Mouse (Mus musculus): ENCODE data around the gene Srbd1. TPM values are rescaled to one million over a fixed set of nuclear protein-coding genes. Genes with fewer than 3 reads are reported as not detected.
A peak's percentile ranks its signal among the peaks of the same experiment; 100 is the strongest.

Srbd1 gene
- total RNA-seq, 2 experiments from 2014 or later: 33.0 to 34.2 TPM

DNA sequence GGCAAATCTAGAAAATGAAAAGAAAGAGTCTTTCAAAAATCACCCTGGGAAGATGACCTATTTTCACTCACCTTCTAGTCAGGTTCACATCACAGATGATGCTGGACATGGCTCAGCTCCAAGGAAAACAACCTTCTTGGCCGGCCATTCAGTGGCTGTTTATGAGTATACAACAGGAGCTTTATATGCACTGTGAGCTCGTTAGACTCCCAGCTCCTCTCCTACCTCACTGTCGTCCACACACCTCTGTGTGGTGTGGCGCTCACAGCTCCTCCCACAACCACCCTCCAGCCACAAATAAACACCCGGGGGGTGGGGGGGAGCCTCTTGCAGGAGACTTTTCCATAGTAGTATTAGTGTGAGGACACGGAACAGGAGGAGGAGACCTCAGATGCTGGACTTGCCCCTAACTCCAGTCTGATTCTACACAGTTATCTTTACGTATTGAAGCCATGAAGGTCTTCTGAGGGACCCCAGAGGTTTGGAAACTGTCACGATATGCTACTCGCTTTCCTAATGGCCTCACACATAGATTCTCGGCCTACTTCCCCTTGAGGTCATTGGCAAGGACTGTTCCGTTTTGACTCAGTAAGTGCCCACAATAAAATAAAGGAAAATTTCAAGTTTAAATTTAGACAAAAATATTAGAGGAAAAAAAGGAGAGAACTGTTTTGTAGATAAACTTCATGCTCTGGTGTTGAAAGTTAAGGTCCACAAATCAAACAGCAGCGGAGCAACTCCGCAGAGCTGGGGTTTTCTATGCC, 104.6 kb downstream of the Srbd1 start:
- ATAC-seq (replicated peaks; ENCODE audit: low FRiP score, low TSS enrichment, poor library complexity, severe bottlenecking): no peak

- ATAC-seq (replicated peaks; ENCODE audit: low FRiP score, low TSS enrichment, poor library complexity, severe bottlenecking): no peak
These were observed 105.2 kb downstream of the Srbd1 start for GRCm38 (mm10) chr17:86039741-86040140.

GRCm38 (mm10) chr17:86038211-86038648, 106.7 kb downstream of the Srbd1 start:
- ATAC-seq (replicated peaks; ENCODE audit: low FRiP score, low TSS enrichment, poor library complexity, severe bottlenecking): peak; percentile 53

DNA sequence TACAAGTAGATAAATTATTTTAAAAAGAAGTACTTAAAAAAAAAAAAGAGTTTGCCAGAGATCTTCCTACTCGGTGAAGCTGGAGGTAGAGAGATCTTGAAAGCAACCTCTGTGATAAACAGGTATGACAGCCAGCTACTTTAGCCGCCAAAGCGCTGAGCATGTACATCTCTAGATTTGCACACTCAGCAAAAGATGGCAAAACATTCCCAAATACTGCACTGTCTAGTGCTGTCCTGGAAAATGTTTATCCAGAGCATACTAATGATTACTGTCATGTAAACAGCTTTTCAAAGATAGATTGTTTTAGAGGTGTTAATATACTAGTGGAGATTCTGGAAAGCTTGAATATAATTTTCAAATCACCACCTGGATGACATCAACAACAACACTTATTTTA, 109.4 kb downstream of the Srbd1 start:
- no peak for ATAC-seq (replicated peaks; ENCODE audit: low FRiP score, low TSS enrichment, poor library complexity, severe bottlenecking)

DNA sequence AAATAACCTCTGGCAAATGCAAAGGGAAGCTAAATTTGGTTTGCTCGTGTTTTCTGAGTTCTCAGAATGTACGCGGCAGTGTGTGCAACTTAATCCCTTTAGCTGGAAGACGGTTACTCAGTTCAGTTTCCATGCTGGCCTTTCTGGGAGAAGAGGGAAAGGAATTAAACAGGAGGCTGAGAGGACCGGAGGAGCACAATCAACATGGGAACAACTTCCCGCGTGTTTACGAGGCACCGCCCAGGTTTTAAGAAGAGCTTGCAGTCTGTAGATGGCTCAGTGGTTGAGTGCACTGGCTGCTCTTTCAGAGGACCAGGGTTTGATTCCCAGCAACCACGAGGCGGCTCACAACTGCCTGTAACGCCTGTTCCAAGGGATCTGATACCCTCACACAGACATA, 109.8 kb downstream of the Srbd1 start:
- ATAC-seq (replicated peaks; ENCODE audit: low FRiP score, low TSS enrichment, poor library complexity, severe bottlenecking): no peak

GRCm38 (mm10) chr17:86034641-86035040, 110.3 kb downstream of the Srbd1 start:
- ATAC-seq (replicated peaks; ENCODE audit: low FRiP score, low TSS enrichment, poor library complexity, severe bottlenecking): no peak

DNA sequence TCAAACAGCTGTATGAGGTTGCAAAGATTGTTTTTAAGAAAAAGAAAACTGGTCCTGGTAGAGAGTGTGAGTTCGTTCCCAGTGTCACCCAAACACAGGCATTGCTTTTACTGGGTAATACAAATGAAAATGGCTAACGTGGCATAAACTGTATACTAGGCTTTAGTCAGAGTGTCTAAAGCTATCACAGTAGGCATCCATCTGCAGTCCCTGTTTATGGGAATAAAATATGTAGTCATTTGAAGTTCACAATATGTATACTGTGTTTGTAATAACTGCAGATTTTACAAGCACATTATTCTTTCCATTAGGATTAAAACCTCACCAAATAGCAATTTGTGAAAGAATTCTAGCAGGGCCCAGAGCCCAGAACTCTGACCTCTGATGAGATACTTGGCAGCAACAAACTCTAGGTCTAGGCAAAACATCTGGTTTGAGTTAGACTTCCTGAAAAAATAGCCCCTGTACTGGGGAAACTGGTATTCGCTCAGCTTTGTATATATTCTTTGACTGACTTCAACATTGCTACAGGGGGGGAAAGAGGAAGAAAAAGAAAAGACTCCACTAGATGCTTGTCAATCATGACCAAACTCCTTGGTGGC, 112.8 kb downstream of the Srbd1 start:
- no peak for ATAC-seq (replicated peaks; ENCODE audit: low FRiP score, low TSS enrichment, poor library complexity, severe bottlenecking)

DNA sequence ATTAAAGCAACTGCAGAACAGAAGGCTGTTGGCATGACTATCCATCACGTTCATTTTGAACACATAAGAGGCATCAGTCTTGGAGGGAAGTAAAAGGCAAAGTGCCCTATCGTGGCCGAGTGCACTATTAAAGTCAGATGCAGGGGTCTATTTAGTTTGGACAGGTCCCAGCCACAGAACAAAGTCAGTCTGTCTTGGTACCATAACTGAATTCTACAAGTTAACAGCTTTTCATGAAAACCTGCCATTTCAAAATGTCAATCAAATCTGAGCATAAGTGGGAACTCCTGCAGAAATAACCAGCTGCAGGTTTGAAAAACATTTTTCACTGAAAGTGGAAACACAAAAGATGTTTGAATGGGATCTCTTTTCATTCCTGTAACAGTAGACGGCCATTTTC, 115.0 kb downstream of the Srbd1 start:
- ATAC-seq (replicated peaks; ENCODE audit: low FRiP score, low TSS enrichment, poor library complexity, severe bottlenecking): no peak

- ATAC-seq (replicated peaks; ENCODE audit: low FRiP score, low TSS enrichment, poor library complexity, severe bottlenecking): no peak
These were observed 115.8 kb downstream of the Srbd1 start for GRCm38 (mm10) chr17:86029175-86029574.

GRCm38 (mm10) chr17:86027577-86028199, 117.3 kb downstream of the Srbd1 start:
- peak; percentile 95 for ATAC-seq (replicated peaks; ENCODE audit: low FRiP score, low TSS enrichment, poor library complexity, severe bottlenecking)

DNA sequence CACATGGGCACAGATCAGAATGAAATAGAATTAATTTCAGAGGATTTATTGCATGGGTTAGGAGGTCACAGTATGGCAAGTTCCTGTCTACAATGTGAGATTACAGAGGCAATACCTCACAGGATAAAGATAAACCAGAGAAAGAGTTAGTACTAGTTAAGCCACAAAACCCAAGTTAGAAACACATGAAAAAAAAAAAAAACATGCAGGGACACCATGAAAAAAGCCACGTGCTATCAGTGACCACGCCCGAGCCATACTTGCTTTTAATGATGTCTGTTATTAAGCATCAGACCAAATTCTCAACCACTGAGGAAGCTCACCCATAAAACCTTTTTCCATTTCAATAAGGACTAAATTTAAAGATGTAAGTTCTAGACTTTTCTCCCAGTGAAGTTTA, 120.4 kb downstream of the Srbd1 start:
- ATAC-seq (replicated peaks; ENCODE audit: low FRiP score, low TSS enrichment, poor library complexity, severe bottlenecking): no peak

- peak; percentile 48 for ATAC-seq (replicated peaks; ENCODE audit: low FRiP score, low TSS enrichment, poor library complexity, severe bottlenecking)
These were observed 122.6 kb downstream of the Srbd1 start for GRCm38 (mm10) chr17:86022366-86022765.

GRCm38 (mm10) chr17:86021815-86022214, 123.2 kb downstream of the Srbd1 start:
- ATAC-seq (replicated peaks; ENCODE audit: low FRiP score, low TSS enrichment, poor library complexity, severe bottlenecking): peak; percentile 90

DNA sequence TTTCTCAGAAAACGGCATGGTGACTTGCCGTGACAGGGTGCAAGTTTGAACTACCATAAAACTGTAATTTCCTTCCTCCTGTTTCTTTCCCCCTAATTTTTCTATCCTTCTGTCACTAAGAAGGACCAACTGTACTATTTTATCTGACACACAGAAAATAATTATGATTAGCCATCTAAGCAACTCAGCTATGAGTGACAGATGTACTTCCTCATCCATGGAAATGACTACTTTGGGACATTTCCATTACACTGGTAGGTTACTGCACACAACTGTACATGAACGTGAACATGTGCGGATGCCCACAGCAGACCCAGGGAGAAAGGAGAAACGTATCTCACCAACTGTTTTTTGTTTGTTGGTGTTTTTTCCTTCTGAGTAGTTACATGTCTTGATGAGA, 123.7 kb downstream of the Srbd1 start:
- no peak for ATAC-seq (replicated peaks; ENCODE audit: low FRiP score, low TSS enrichment, poor library complexity, severe bottlenecking)

DNA sequence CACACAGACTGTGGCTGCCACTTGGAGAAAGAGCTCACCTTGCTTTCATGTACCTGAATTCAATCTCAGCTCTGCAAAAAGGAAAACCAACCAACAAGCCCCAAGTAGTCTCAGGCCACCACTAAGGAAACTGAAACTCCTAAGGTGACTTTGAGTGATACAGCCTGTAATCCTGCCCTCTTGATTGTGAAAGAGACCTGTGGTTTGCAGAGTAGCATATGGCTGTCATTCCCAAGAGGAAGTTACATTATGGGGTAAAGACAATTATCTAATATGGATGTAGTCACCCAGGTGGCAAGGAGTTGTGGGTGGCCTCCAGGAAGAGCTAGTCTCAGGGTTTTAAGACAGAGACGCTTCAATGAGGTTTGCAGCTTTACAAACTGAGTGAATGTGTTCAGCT, 125.2 kb downstream of the Srbd1 start:
- no peak for ATAC-seq (replicated peaks; ENCODE audit: low FRiP score, low TSS enrichment, poor library complexity, severe bottlenecking)

GRCm38 (mm10) chr17:86014246-86014645, 130.7 kb downstream of the Srbd1 start:
- ATAC-seq (replicated peaks; ENCODE audit: low FRiP score, low TSS enrichment, poor library complexity, severe bottlenecking): peak; percentile 83

DNA sequence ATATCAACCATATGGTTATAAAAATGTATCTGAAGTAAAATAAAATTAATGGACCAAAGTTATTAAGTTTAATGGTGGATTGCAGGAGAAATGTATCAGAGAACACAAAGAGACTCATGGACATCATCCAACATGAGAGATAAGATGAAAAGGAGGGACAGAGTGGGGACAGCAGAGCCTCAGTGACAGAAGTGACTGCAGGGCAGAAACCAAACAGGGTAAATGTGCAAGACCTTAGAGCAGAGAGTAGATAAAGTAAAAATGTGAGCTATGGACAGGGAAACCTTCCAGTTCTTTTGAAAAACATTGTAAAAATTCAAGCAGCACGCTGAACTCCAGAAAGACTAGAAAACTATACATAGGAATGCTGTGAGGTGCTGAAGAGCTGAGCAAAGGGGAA, 132.4 kb downstream of the Srbd1 start:
- peak; percentile 75; the same call in 1 of the 2 replicates for ATAC-seq (replicated peaks; ENCODE audit: low FRiP score, low TSS enrichment, poor library complexity, severe bottlenecking)

DNA sequence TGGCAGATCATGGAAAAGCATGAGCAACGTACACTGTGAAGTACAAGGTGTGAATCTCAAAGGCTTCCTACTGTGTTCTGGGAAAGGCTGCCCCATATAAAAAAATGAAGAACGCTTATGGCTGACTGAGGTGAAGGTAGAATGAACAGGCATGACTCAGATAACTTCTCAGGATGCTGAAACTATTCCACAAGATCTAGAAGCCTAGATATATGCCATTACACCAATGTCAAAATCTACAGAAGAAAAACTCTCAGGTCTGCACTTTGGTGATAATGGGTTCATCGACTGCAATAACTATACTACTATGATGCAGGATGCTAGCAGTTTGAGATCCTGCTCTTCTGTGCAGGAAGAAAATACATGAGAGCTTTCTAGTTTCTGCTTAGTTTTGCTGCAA, 133.1 kb downstream of the Srbd1 start:
- ATAC-seq (replicated peaks; ENCODE audit: low FRiP score, low TSS enrichment, poor library complexity, severe bottlenecking): peak; percentile 62

- no peak for ATAC-seq (replicated peaks; ENCODE audit: low FRiP score, low TSS enrichment, poor library complexity, severe bottlenecking)
These were observed 136.6 kb downstream of the Srbd1 start for GRCm38 (mm10) chr17:86008401-86008800.

DNA sequence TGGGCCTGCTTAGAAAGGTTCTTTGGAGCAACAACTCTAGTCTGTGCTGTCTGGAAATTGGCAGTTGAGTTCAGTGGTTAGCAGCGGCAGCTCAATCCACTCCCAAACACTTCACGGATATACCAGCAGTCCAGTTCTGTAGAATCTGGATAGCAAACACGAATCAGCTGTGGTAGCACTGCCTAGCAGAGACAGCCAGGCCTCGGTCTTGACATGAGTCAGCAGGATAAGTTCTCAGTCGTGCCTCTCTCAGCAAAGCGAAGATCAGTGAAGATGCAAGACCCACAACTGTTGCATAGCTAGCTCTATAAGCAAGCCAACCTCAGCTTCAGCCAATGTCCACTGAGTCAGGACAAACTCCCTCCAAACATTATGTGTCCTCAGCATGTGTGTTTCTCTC, 142.9 kb downstream of the Srbd1 start:
- peak; percentile 73 for ATAC-seq (replicated peaks; ENCODE audit: low FRiP score, low TSS enrichment, poor library complexity, severe bottlenecking)

DNA sequence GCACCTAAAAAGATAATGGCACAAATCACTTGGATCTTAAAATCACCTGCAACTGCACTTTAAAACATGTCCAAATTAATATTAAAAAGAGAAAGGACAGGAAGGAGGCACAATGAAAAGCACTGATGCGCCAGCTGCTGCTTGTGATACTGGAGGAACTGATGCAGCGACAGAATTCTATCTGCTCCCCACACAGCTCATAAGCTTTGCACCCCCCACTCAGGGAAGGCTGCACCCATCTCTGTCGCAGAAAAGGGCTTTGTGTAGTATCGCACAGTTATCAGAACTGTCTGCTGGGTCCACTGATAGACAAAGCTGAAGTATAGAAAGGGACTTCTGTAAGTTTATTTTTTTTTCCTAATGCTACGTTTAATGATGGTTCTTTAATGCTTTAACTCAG, 143.3 kb downstream of the Srbd1 start:
- peak; percentile 97 for ATAC-seq (replicated peaks; ENCODE audit: low FRiP score, low TSS enrichment, poor library complexity, severe bottlenecking)

Data from megakaryocyte-erythroid progenitor cell, adult 5-6 weeks (primary cell).